Mouse (Mus musculus) ES-E14 (cell line): ENCODE results near the gene Dynlrb2.

Experiments
- CHD2 ChIP-seq: IDR thresholded peaks from 2 replicates; pipeline ENCODE4 v1.6.1; 2014; ENCODE audit warnings: mild to moderate bottlenecking, low read depth, low read length, inconsistent platforms
- ZC3H11A ChIP-seq: IDR thresholded peaks from 2 replicates; pipeline ENCODE4 v1.6.1; 2012; ENCODE audit warnings: low read depth, mild to moderate bottlenecking, inconsistent platforms, low read length, borderline replicate concordance
- ZNF384 ChIP-seq: IDR thresholded peaks from 2 replicates; pipeline ENCODE4 v1.6.1; 2012; ENCODE audit warnings: low read depth, low read length, inconsistent platforms

- no peak for TF ChIP-seq ZC3H11A
- TF ChIP-seq ZNF384: no peak
- no peak for TF ChIP-seq CHD2
These were observed 32.0 kb downstream of the Dynlrb2 start for GRCm38 (mm10) chr8:116536786-116537185.
